Mouse (Mus musculus) MEL (cell line): ENCODE measurements around the gene Kcnrg. TPM values are rescaled to one million over a fixed set of nuclear protein-coding genes. Genes with fewer than 3 reads are reported as not detected.

Source experiments
- DNase-seq: peaks from one replicate; pipeline ENCODE4 v3.0.0; 2011; ENCODE audit warnings: low read depth, low spot score
- H3K27ac ChIP-seq: 2 replicates; pipeline ENCODE4 v1.5.1; 2012; ENCODE audit warnings: low read depth, mild to moderate bottlenecking, control low read depth, low read length, moderate library complexity; ENCODE audit not compliant: control insufficient read depth
- H3K27me3 ChIP-seq, 2 experiments: fragments of 150-350 bp in 1 of 2; sonication (generic) in 1 of 2; 2 replicates each; pipeline ENCODE4 v1.6.1; 2012; ENCODE audit warnings: low read length in 2 of 2, mild to moderate bottlenecking in 2 of 2, improper control_type of control experiment in 1 of 2, moderate library complexity in 1 of 2; ENCODE audit not compliant: insufficient read depth in 2 of 2, control insufficient read depth in 1 of 2
- H3K36me3 ChIP-seq, 2 experiments: 2 replicates each; pipeline ENCODE4 v1.6.1; 2012 to 2014; ENCODE audit warnings: low read length in 2 of 2, improper control_type of control experiment in 1 of 2, inconsistent platforms in 1 of 2, mild to moderate bottlenecking in 1 of 2; ENCODE audit not compliant: insufficient read depth in 2 of 2, control insufficient read depth in 1 of 2
- H3K4me1 ChIP-seq, 2 experiments: fragments of 150-350 bp in 1 of 2; sonication (generic) in 1 of 2; 2 replicates each; pipeline ENCODE4 v1.6.1; 2012; ENCODE audit warnings: low read length in 2 of 2, improper control_type of control experiment in 1 of 2, mild to moderate bottlenecking in 1 of 2; ENCODE audit not compliant: insufficient read depth in 2 of 2, control insufficient read depth in 1 of 2
- H3K4me3 ChIP-seq, 2 experiments: fragments of 150-350 bp in 1 of 2; sonication (generic) in 1 of 2; 2 replicates each; pipeline ENCODE4 v1.5.1; 2012; ENCODE audit warnings: low read depth in 2 of 2, low read length in 2 of 2, mild to moderate bottlenecking in 2 of 2, moderate library complexity in 2 of 2, control low read depth in 1 of 2, improper control_type of control experiment in 1 of 2; ENCODE audit not compliant: control insufficient read depth in 1 of 2, insufficient read depth in 1 of 2
- H3K79me2 ChIP-seq: 2 replicates; pipeline ENCODE4 v1.6.1; 2012; ENCODE audit warnings: mild to moderate bottlenecking, low read length, moderate library complexity; ENCODE audit not compliant: control insufficient read depth, poor library complexity, insufficient read depth
- H3K9ac ChIP-seq: 2 replicates; pipeline ENCODE4 v1.6.1; 2012; ENCODE audit warnings: low read depth, mild to moderate bottlenecking, control low read depth, low read length, moderate library complexity; ENCODE audit not compliant: control insufficient read depth, poor library complexity, severe bottlenecking
- H3K9me3 ChIP-seq: fragments of 150-350 bp; sonication (generic); replicated peaks from 2 replicates; pipeline ENCODE4 v1.6.1; 2012; ENCODE audit warnings: mild to moderate bottlenecking, low read length, improper control_type of control experiment, moderate library complexity; ENCODE audit not compliant: insufficient read depth
- BHLHE40 ChIP-seq: IDR thresholded peaks from 2 replicates; pipeline ENCODE4 v1.6.1; 2012; ENCODE audit warnings: low read depth, mild to moderate bottlenecking, inconsistent platforms, low read length, improper control_type of control experiment, borderline replicate concordance
- CHD1 ChIP-seq: IDR thresholded peaks from 2 replicates; pipeline ENCODE4 v1.6.1; 2012; ENCODE audit warnings: low read depth, mild to moderate bottlenecking, inconsistent platforms, low read length, improper control_type of control experiment
- CTCF ChIP-seq, 3 experiments: IDR thresholded peaks in 2 of 3; conservative IDR thresholded peaks in 1 of 3; 2 replicates each; pipeline ENCODE4 v1.5.1; 2011 to 2012; ENCODE audit warnings: low read length in 3 of 3, low read depth in 2 of 3, mild to moderate bottlenecking in 2 of 3, improper control_type of control experiment in 1 of 3, inconsistent platforms in 1 of 3, mixed read lengths in 1 of 3, moderate library complexity in 1 of 3; ENCODE audit not compliant: control insufficient read depth in 1 of 3, insufficient read depth in 1 of 3, poor library complexity in 1 of 3, severe bottlenecking in 1 of 3
- ELF1 ChIP-seq: IDR thresholded peaks from 2 replicates; pipeline ENCODE4 v1.6.1; 2014; ENCODE audit warnings: low read depth, mild to moderate bottlenecking, inconsistent platforms, low read length, improper control_type of control experiment, moderate library complexity
- EP300 ChIP-seq, 2 experiments: IDR thresholded peaks; 2 replicates each; pipeline ENCODE4 v1.6.1; 2011; ENCODE audit warnings: improper control_type of control experiment in 2 of 2, low read length in 2 of 2, low read depth in 1 of 2, mild to moderate bottlenecking in 1 of 2
- ETS1 ChIP-seq: IDR thresholded peaks from 2 replicates; pipeline ENCODE4 v1.6.1; 2012; ENCODE audit warnings: low read depth, mild to moderate bottlenecking, inconsistent platforms, low read length, improper control_type of control experiment, moderate library complexity
- GABPA ChIP-seq: IDR thresholded peaks from 2 replicates; pipeline ENCODE4 v1.6.1; 2012; ENCODE audit warnings: low read depth, mild to moderate bottlenecking, inconsistent platforms, low read length, improper control_type of control experiment, moderate library complexity
- GATA1 ChIP-seq: IDR thresholded peaks from 2 replicates; pipeline ENCODE4 v1.6.1; 2011; ENCODE audit warnings: low read depth, low read length, improper control_type of control experiment
- JUND ChIP-seq: IDR thresholded peaks from 2 replicates; pipeline ENCODE4 v1.6.1; 2011; ENCODE audit warnings: low read depth, mild to moderate bottlenecking, improper control_type of control experiment, low read length
- KAT2A ChIP-seq: conservative IDR thresholded peaks from 2 replicates; pipeline ENCODE4 v1.6.1; 2012; ENCODE audit warnings: low read depth, low read length, improper control_type of control experiment, inconsistent platforms
- MAFK ChIP-seq: IDR thresholded peaks from 2 replicates; pipeline ENCODE4 v1.6.1; 2011; ENCODE audit warnings: low read depth, mild to moderate bottlenecking, low read length, improper control_type of control experiment, borderline replicate concordance
- MAX ChIP-seq: IDR thresholded peaks from 2 replicates; pipeline ENCODE4 v1.6.1; 2011; ENCODE audit warnings: low read length, improper control_type of control experiment
- MAZ ChIP-seq: IDR thresholded peaks from 2 replicates; pipeline ENCODE4 v1.6.1; 2012; ENCODE audit warnings: low read depth, mild to moderate bottlenecking, inconsistent platforms, low read length, improper control_type of control experiment
- MXI1 ChIP-seq: IDR thresholded peaks from 2 replicates; pipeline ENCODE4 v1.6.1; 2011; ENCODE audit warnings: mild to moderate bottlenecking, low read depth, low read length, improper control_type of control experiment
- MYC ChIP-seq: IDR thresholded peaks from 2 replicates; pipeline ENCODE4 v1.6.1; 2011; ENCODE audit warnings: low read depth, mild to moderate bottlenecking, low read length, improper control_type of control experiment, moderate library complexity
- NELFE ChIP-seq: IDR thresholded peaks from 2 replicates; pipeline ENCODE4 v1.6.1; 2011; ENCODE audit warnings: low read depth, low read length, improper control_type of control experiment
- NRF1 ChIP-seq: IDR thresholded peaks from 2 replicates; pipeline ENCODE4 v1.6.1; 2014; ENCODE audit warnings: low read depth, mild to moderate bottlenecking, inconsistent platforms, low read length, improper control_type of control experiment, moderate library complexity; ENCODE audit not compliant: poor library complexity, insufficient read depth, severe bottlenecking
- POLR2AphosphoS5 ChIP-seq: IDR thresholded peaks from 2 replicates; pipeline ENCODE4 v1.6.1; 2012; ENCODE audit warnings: low read depth, borderline replicate concordance, mild to moderate bottlenecking, inconsistent platforms, low read length, moderate library complexity, mixed read lengths
- RCOR1 ChIP-seq: IDR thresholded peaks from 2 replicates; pipeline ENCODE4 v1.6.1; 2012; ENCODE audit warnings: low read depth, mild to moderate bottlenecking, inconsistent platforms, low read length, improper control_type of control experiment
- SIN3A ChIP-seq: IDR thresholded peaks from 2 replicates; pipeline ENCODE4 v1.6.1; 2012; ENCODE audit warnings: low read length, improper control_type of control experiment, inconsistent platforms
- TBP ChIP-seq: IDR thresholded peaks from 2 replicates; pipeline ENCODE4 v1.8.0; 2011; ENCODE audit warnings: low read depth, low read length, improper control_type of control experiment
- USF1 ChIP-seq: IDR thresholded peaks from 2 replicates; pipeline ENCODE4 v1.6.1; 2014; ENCODE audit warnings: low read depth, mild to moderate bottlenecking, inconsistent platforms, low read length, improper control_type of control experiment, moderate library complexity
- USF2 ChIP-seq, 2 experiments: IDR thresholded peaks; 2 replicates each; pipeline ENCODE4 v1.6.1; 2011 to 2012; ENCODE audit warnings: improper control_type of control experiment in 2 of 2, low read length in 2 of 2, borderline replicate concordance in 1 of 2, inconsistent platforms in 1 of 2, low read depth in 1 of 2, mild to moderate bottlenecking in 1 of 2; ENCODE audit not compliant: insufficient read depth in 1 of 2
- ZKSCAN1 ChIP-seq: IDR thresholded peaks from 2 replicates; pipeline ENCODE4 v1.6.1; 2012; ENCODE audit warnings: low read depth, mild to moderate bottlenecking, inconsistent platforms, low read length, improper control_type of control experiment, moderate library complexity
- ZMIZ1 ChIP-seq: IDR thresholded peaks from 2 replicates; pipeline ENCODE4 v1.6.1; 2012; ENCODE audit warnings: low read depth, mild to moderate bottlenecking, inconsistent platforms, low read length, improper control_type of control experiment, moderate library complexity
- ZNF384 ChIP-seq: IDR thresholded peaks from 2 replicates; pipeline ENCODE4 v1.6.1; 2012; ENCODE audit warnings: low read depth, mild to moderate bottlenecking, inconsistent platforms, low read length, improper control_type of control experiment
- polyA plus RNA-seq, 2 experiments: library from polyadenylated mRNA; stranded (reverse) in 1 of 2; unstranded in 1 of 2; fragments of >175 nt in 1 of 2; fragments of >200 nt in 1 of 2; gene quantifications; 2 replicates each; pipeline versions ENCODE4 v1.2.1 to v1.2.4; 2012; ENCODE audit warnings: low replicate concordance in 2 of 2, low read depth in 1 of 2; ENCODE audit not compliant: insufficient read length in 2 of 2, insufficient read depth in 1 of 2, missing spikeins in 1 of 2
- total RNA-seq: library from RNA; depleted of rRNA; stranded (reverse); fragments of 300-350 nt; gene quantifications from 2 replicates; pipeline ENCODE4 v1.2.3, GENCODE M21; 2012

Gene Kcnrg
- total and polyA plus RNA-seq, 3 experiments = 0.04 to 0.15 TPM; not detected in 1

GRCm38 (mm10) chr14:61613319-61613718, 6.1 kb downstream of the Kcnrg start:
- no peak for TF ChIP-seq KAT2A
- TF ChIP-seq BHLHE40 = no peak
- TF ChIP-seq ELF1 = no peak
- TF ChIP-seq MAFK = no peak
- no peak for TF ChIP-seq JUND
- TF ChIP-seq SIN3A = no peak
- no peak for TF ChIP-seq CHD1
- no peak for TF ChIP-seq NRF1
- TF ChIP-seq MXI1 = no peak
- TF ChIP-seq POLR2AphosphoS5 = no peak
- TF ChIP-seq ZNF384 = no peak
- no peak for TF ChIP-seq MAX
- TF ChIP-seq RCOR1 = no peak
- TF ChIP-seq CTCF (IDR thresholded peaks at IDR 0.05 in 2 of 3, conservative IDR thresholded peaks at IDR 0.05 in 1 of 3; ENCODE audit: control insufficient read depth in 1 of 3, insufficient read depth in 1 of 3, low read depth in 2 of 3, low read length in 3 of 3, poor library complexity in 1 of 3, severe bottlenecking in 1 of 3) = no peak
- H3K4me3 ChIP-seq = no peak overlapping the region
- H3K27ac ChIP-seq = no peak overlapping the region
- no peaks in the 10 kb centered on the region for H3K79me2 ChIP-seq
- H3K27me3 ChIP-seq = no peaks in the 10 kb centered on the region
- H3K9ac ChIP-seq = no peak overlapping the region
- DNase-seq = no peak
- H3K9me3 ChIP-seq = no peaks in the 10 kb centered on the region
- H3K36me3 ChIP-seq = no peaks in the 10 kb centered on the region
- H3K4me1 ChIP-seq = no peaks in the 10 kb centered on the region; a peak in 1 of 4 replicates

GRCm38 (mm10) chr14:61620371-61620770, 13.1 kb downstream of the Kcnrg start:
- no peak overlapping the region for H3K27ac ChIP-seq
- H3K4me1 ChIP-seq = no peaks in the 10 kb centered on the region
- no peak for TF ChIP-seq ETS1
- no peak for TF ChIP-seq GABPA
- no peak for TF ChIP-seq ZMIZ1
- TF ChIP-seq USF2 (IDR thresholded peaks at IDR 0.05; ENCODE audit: borderline replicate concordance in 1 of 2, insufficient read depth in 1 of 2, low read depth in 1 of 2, low read length in 2 of 2) = no peak
- TF ChIP-seq KAT2A = no peak
- no peak for TF ChIP-seq NELFE
- no peak for TF ChIP-seq GATA1
- no peak for TF ChIP-seq TBP
- no peak for TF ChIP-seq USF1
- TF ChIP-seq MYC = no peak
- no peak for TF ChIP-seq MAZ
- no peak for TF ChIP-seq SIN3A
- no peak for TF ChIP-seq RCOR1
- no peak for TF ChIP-seq ZKSCAN1
- no peak for TF ChIP-seq EP300 (IDR thresholded peaks at IDR 0.05; ENCODE audit: low read depth in 1 of 2, low read length in 2 of 2)
- no peak for TF ChIP-seq MXI1
- no peaks in the 10 kb centered on the region for H3K79me2 ChIP-seq
- no peak overlapping the region for H3K4me3 ChIP-seq
- no peaks in the 10 kb centered on the region for H3K9me3 ChIP-seq
- DNase-seq = no peak
- no peaks in the 10 kb centered on the region for H3K36me3 ChIP-seq
- H3K27me3 ChIP-seq = no peaks in the 10 kb centered on the region
- H3K9ac ChIP-seq = no peak overlapping the region
